Mouse (Mus musculus) adrenal gland, adult 18-20 months (tissue): Measurements from ENCODE around the gene Gm6268. TPM values are rescaled to one million over a fixed set of nuclear protein-coding genes. Genes with fewer than 3 reads are reported as not detected.

Experiments used
- DNase-seq, 2 experiments: peaks; one replicate each; pipeline ENCODE4 v3.0.0; 2021 to 2022; ENCODE audit warnings: low spot score in 2 of 2
- long read RNA-seq, 2 experiments: library from polyadenylated mRNA; stranded (forward); transcript quantifications; one replicate each; pipeline ENCODE4 v2.0.0; 2021
- microRNA-seq, 2 experiments: library from miRNA; unstranded; fragments of <30 nt; microRNA quantifications; one replicate each; pipeline ENCODE4 v1.2.0; 2021; ENCODE audit warnings: borderline number of aligned reads in 2 of 2
- total RNA-seq, 2 experiments: library from RNA; stranded (reverse); gene quantifications; 1 replicate in 1 of 2; 2 replicates in 1 of 2; pipeline ENCODE4 v1.2.3; 2021

Gm6268 gene
- not detected for total RNA-seq
- long read RNA-seq, experiment 1: 0 reads
- long read RNA-seq, experiment 2: 0 reads

DNA sequence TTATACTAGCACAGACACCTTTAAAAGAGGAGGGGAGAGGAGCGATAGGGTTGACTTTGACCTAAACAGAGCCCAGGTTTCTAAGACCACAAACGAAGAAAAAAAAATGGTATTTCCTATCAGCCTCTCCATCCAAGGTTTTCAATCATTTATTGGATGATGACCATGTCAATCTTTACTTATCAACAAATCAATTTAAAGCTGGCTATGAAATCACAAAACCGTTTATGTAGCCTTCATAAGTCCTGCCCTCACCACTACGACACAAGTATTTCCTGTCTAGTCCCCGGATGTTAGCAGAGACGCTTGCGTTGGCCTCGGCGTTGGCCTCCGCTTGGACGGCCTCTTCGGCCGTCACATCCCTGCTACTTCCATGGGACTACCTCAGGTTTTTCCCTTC is at the start of gene Gm6268:
Gm6268 (plus strand) TSS at position 301 of the 400 bp plus-strand sequence.
- DNase-seq: no peak

GRCm38 (mm10) chrX:36352446-36352845 is 48.6 kb upstream of the Gm6268 start:
- DNase-seq: no peak

DNA sequence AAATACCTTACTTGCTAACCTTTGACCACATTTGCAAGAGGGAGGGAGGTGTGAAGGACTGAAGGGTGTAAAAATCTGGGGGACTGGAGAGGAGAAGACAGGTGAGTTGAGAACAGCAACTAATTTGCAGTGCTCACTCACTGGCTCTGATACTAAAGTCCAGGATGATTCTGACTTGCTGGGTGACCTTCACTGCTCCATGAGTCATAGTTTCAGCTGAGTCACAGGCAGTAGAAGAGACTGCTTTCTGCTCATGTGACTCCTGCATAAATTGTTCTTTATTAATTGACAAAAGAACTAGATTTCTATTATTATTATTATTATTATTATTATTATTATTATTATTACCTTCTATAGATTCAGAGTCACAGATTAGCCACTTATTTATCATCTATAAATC is 15.7 kb upstream of the Gm6268 start:
- DNase-seq: peak in 1 of 2 experiments; percentile 12

GRCm38 (mm10) chrX:36389971-36390370 is 11.1 kb upstream of the Gm6268 start:
- DNase-seq: no peak

GRCm38 (mm10) chrX:36390503-36390902 is 10.6 kb upstream of the Gm6268 start:
- DNase-seq: no peak

DNA sequence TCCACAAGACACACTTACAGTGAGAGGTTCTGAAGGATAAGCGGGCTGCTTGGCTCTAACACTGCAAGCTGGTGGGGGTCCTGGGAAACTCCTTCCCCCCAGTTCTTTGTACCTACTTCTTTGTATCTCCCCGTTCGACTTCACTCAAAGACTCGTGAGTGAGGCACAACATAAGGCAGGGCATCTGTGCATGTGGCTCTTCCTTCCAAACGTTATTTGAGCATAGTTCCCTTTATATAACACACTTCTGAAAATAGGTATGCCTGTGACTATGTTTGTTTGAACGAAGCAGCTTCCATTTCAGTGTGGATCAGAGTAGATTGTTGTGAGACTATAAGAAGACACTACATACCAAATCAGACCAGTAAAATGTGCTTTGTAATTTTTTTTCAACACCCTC is 8.4 kb upstream of the Gm6268 start:
- no peak for DNase-seq

DNA sequence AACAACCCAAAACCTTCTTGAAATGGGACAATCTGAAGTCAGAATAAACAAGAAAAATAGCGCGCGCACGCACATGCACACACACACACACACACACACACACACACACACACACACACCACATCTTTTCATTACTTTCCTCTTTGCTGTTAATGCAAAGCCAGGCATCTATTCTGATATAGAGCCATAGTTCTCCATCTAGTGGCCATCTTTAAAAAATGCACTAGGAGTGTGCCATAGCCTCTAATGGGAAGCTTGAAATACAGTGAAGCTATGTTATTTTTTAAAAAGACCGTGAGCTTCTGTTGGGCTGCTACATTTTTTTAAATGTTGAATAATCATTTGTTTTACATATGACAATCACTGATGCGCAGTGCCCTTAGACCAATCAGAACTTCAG is 7.8 kb upstream of the Gm6268 start:
- no peak for DNase-seq

DNA sequence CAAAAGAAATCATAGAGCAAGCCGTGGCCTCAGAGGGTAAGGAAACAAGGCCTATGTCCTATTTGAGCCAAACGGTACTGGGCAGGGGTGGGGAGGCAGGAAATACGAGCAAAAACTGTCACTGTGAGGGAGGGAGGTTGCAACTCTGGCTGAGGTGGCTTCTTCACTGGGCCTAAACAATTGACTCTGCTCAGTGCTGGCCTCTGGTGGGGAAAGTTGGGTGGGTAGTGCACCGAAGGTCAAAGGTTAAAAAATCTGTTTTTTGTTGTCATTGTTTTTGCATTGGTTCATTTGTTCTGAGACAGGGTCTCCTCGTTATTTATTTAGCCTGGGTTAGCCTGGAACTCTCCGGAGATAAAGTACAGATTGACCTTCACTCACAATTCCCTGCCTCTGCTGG is 1.2 kb downstream of the Gm6268 start:
- no peak for DNase-seq

DNA sequence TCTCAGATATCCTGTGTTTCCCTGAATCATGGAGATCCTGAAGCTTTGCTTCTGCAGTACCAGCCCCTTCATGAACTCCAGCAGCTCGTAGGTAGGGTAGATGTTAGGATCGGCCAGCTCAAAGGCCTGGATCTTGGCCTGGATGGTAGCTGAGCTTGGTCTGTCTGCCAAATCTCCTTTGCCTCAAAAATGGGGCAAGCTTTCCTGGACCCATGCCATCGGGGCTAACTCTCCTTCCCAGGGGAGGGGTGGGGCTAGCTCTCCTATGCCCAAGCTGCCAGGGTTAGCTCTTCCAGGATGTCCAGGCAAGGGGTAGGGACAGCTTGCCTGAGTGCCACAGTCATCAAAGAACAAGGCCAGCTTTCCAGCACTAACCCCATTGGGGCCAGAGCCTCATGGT is 18.1 kb downstream of the Gm6268 start:
- DNase-seq: peak in 1 of 2 experiments; percentile 19

DNA sequence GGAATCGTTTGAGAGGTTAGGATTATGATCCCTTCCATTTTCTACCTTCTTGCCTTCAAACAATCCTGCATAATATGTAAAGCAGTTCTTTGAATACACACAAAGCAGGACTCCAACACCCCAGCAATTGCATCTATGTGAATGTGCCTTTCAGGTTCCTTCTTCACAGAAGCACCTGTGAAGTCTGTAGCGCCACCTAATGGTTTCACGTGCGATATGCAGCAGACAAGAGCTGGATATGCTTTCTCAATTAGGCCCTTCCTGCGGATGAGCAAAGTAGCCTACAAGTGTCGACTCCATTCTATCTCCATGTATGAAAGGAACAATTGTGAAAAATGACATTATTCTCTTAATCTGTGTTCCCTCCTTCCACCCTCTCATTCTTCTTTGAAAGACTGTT is 33.9 kb downstream of the Gm6268 start:
- DNase-seq: no peak

DNA sequence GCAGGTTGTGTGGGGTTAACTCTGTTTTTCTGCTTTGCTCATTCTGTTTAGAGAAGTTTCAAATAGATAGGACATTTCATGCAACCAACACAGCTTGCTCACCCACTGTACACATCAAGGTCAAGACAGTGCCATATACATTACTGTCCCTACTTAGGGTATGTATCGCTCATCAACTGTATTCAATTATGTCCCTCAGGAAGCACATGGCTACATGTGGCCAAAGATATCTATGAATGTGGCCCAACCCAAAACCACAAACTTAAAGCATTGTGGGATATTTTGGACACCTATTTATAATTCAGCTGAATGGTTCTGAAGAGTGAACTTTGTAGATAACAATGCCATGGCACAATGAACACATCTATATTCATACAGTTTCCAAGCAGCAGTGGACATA is 36.9 kb downstream of the Gm6268 start:
- DNase-seq: no peak

Small RNA genes lying within 50 kb of the gene (microRNA-seq; reads per million reads assigned to microRNA genes)
- gene Gm44485: 0 reads per million in 2 experiments

Other genes starting within 250 kb of the Gm6268 start
- 1 to 10 TPM; 3.5 to 5.1 TPM for gene Zcchc12, start 205.4 kb upstream of the Gm6268 start, total RNA-seq
- 1 to 10 TPM; 5.8 to 6.4 TPM for gene Lonrf3, start 72.9 kb upstream of the Gm6268 start, total RNA-seq
- under 1 TPM in 1 of 2 experiments, not detected in 1; 0.76 TPM for gene Gm14569, start 90.5 kb downstream of the Gm6268 start, total RNA-seq
- 100 to 1,000 TPM; 295 to 585 TPM for gene Pgrmc1, start 196.9 kb downstream of the Gm6268 start, total RNA-seq
- 1 to 10 TPM; 2.9 to 5.4 TPM for gene Akap17b, start 244.1 kb downstream of the Gm6268 start, total RNA-seq